Mouse (Mus musculus): Measurements from ENCODE around the gene Ccdc177.

The Ccdc177 gene

DNA sequence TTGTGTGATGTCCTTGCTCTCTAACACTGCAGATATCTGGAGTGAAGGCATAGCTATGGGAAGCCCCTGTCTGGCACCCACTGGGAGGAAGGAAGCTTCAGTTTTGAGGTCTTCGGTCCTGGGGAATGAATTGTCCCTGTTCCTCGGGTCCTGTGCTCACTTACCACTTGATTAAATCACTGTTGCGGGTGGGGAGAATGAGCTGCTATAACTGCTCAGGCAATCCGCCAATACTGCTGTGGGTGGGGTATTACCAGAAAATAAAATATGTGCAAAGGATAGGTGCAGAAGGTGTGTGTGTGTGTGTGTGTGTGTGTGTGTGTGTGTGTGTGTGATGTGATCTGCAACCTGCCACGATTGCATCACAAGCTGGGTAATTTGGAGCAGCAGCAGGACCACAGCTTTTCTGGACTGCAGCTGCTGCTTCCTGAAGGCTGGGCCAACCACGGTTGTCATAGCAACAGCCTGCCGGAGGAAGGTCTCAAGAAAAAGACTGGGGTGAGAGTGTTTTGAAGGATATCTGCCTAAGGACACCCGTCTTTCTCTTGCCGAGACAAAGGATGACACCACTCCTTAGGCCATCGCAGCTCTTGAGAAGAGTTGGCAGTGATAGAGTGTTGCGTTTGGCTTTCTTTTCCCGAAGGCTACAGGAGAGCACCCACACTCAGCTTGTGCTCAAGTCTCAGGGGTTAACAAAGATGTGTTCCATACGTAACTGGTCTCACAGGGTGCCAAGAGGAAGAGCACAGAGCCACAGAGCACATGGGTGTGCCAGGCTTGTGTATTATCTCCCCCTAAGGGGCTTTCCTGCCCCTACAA lies 23.8 kb downstream of the Ccdc177 start:
- peak; percentile 90 for DNase-seq (ENCODE audit: low spot score)

DNA sequence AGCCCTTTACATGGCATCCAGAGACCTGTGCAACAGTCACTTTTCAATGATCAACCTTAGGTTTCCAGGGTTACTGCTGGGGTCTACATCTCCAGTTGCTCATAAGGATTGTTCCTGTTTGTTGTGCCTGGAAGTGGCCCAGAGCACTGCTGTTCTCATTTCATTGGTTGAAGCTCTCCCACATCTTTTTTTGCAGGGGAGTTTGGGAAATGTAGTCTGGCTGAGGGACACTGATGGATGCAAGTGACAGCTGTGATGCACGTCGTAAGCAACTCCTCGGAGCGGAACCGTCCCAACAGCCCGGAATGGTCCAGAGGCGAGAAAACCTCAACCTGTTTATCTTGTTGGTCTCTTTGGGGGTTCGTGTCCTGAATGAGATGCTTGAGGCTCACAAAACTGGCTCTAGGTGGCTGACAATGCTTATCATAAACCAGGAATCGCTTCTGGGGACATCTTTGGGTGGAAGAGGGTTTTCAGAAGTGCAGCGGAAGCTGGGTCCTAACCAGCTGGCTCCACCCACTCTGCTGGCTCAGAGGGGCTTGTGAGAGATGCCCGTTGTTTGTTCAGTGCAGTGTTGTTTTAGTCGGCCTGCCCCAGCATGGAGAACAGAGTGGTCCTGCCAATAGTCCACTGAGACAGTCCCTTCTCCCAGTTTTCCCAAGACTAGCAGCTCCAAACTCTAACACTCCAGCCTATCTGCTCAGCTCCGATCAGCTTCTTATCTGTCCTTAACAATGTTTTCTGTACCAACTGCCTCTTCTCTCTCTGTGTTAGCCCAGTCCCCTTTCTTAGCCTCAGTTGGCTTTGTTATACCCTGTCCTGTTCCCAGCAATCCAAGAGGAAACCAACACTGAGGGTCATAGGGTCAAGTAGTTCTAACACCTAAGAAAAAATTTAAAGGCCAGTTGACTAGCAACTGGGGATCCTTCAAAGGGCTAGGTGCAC lies 25.7 kb downstream of the Ccdc177 start:
- DNase-seq (ENCODE audit: low spot score) = no peak

DNA sequence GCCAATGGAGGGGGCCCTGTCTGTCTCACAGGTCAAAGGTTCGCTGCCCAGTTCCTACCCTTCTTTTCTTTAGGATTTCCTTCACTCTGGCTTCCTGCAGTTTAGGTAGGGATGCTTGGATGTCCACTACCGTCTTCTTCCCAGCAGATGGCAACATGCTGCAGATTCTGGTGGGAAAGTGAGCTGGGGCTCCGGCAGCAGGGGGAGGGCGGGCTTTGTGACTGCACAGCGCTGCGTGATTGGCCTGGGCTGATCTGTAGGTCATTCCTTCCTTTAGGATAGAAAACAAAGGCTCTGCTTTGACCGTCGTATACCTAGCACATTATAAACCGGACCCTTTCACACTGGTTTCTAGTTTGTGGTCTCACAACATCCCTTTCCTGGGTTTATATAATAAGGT lies 29.9 kb downstream of the Ccdc177 start:
- peak; percentile 84 for DNase-seq (ENCODE audit: low spot score)

DNA sequence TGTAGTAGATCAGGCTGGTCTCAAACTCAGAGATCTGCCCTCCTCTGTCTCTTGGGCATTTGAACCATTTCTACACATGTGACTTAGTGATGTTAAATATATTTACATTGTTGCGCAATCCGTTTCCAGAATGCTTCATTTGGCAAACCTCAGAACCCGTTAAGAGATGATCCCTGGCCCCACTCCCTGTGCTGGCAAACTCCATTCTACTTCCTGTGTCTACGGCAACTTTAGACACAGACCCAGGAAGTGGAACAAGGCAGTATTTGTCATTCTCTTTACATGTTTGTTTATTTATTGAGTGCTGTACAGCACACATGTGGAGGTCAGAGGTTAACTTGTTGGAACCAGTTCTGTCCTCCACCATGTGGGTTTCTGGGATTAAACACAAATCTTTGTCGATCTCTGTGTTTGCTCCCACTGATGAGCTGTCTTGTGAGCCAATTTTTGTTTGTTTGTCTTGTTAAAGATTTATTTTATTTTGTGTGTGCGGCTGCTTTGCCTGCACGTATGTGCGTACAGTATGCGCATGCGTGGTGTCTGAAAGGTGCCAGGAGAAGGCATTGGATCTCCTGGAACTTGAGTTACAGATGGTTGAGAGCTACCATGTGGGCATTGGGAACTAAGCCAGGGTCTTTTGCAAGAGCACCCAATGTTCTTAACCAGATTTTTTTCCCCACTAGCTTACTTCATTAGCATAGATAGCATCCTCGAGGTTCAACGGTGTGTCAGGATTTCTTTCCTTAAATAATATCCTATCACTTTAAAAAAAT lies 30.5 kb downstream of the Ccdc177 start:
- no peak for DNase-seq (ENCODE audit: low spot score)

DNA sequence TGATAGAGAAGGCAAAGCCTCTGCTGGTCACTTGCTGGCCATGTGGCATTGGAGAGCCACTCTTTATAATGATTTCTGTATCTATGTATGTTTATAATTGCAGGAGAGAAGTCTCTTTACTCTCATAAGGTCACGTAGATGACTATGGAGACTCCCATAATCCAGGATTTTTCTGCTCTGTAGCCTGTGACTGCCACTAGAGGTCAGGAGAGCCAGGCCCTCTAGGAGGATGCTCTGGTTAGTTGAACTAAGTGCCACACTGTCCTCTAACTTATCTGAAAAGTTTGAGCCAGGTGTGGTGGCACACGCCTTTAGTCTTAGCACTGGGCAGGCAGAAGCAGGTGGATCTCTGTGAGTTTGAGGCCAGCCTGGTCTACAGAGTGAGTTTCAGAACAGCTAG lies 31.7 kb downstream of the Ccdc177 start:
- DNase-seq (ENCODE audit: low spot score) = peak; percentile 56

DNA sequence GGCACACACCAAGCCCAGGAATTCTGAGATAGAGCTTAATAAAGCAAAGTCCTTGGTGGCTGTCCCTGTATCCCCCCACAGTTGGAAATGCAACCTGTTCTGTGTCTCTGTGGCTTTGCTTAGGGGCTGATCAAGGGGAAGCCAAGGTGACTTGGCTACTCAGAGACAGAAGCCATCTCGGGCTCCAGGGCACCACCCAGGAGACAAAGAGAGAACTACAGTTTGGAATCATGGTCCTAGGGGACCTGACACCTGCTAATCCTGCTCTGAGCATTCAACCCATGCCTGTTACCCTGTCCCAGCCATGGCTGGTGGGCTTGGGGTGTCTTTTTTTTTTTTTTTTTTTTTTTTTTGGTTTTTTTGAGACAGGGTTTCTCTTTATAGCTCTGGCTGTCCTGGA lies 32.3 kb downstream of the Ccdc177 start:
- no peak for DNase-seq (ENCODE audit: low spot score)

DNA sequence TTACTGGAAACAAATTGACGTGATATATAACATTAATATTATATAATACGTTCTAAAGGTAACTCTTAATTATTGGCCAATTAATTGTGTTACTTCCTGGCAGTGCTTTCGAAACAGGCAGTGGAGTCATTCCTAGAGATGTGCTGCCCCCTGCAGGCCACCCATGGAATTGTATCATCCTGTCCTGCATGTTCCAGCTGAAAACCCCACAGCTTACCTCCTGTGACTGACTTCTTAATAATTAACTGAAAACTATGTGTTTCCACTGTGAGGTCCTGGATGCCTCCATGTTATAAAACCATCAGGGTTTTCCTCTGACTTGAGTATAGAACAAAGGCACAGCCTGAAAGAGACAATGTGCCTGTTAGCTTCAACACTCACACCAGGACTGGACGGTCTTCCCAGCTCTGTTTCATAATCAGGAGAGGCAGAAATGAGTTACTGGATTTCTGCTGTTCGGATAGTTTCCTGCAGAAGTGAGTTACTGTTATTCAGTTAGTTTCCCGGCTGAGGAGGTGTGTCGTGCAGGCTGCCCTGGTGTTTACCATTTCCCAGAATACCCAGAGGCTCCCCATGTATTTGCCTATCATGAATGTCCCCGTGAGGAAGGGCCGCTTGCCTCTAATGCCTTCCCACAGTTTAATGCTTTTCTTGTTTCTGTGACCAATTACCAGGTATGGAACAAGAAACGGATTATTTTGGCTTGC lies 35.5 kb downstream of the Ccdc177 start:
- DNase-seq (ENCODE audit: low spot score) = peak; percentile 75

DNA sequence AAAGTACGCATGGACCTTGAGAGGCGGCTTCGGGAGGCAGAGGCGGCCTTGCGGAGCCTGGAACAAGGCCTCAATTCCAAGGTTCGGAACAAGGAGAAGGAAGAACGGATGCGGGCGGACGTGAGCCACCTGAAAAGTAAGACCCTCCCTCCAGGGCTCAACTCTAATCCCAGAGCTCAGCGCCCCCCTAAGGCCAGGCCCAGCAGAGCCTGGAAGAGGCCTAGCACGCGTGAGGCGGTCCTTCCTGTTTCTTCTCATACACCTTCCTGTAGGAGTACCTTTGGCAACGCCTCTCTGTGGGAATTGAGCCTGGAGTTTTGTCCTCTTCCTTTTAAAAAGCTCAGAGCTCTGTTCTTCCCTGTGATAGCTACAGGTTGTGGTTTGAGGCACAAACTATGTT lies 39.0 kb downstream of the Ccdc177 start:
- no peak for DNase-seq (ENCODE audit: low spot score)

DNA sequence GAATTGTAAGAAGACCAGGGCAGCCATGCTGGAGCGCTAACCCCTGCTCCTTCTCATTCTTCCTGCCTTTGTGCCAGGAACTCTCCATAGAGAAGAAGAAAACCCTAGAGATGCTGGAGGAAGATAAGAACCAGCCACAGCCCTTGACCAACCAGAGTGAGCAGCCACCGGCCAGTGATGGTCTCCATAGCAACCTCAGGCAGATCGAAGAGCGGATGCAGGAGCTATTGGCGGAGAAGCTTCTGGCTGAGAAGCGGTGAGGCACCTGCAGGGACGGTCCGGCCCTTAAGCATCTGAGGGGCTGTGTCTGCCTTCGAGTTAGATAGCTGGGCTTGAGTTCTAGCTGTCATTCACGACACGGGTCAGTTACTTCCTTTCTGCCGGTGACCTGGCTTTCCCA lies 40.0 kb downstream of the Ccdc177 start:
- peak; percentile 27 for DNase-seq (ENCODE audit: low spot score)

DNA sequence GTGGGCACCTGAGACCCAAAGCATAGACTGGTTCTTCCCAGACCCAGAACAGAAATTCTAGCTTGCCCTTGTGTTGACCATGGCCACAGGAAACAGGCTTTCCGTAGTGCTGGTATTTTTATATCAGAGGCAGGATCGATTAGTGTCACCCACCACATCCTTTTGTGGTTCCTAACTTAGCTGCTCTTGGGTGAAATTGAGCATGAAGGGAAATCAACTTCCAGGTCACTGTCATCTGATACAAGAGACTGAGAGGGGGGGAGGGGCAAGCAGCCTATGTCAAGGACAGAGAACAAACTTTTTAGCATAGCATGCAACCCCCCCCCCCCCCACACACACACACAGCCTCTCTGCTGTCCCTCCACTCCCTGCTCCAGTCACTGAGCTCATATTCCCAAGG lies 41.3 kb downstream of the Ccdc177 start:
- no peak for DNase-seq (ENCODE audit: low spot score)

DNA sequence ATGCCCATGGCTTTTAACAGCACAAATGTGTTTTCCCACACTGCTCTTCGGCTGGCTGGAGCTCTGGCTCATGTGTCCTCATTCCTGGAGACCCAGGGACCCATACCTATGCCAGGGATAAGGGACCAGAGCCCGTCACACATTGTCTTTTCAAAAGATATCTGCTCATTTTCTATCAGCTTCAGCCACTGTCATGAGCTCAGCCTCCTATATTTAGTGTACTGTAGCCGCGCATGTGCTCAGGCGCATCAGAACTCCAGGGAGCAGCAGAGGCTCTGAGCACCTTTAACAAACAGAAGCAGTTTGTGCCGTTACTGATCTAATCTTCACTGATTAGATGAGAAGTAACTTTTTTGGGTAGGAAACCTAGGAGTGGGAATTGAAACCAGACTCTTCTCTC lies 44.6 kb downstream of the Ccdc177 start:
- DNase-seq (ENCODE audit: low spot score) = no peak

DNA sequence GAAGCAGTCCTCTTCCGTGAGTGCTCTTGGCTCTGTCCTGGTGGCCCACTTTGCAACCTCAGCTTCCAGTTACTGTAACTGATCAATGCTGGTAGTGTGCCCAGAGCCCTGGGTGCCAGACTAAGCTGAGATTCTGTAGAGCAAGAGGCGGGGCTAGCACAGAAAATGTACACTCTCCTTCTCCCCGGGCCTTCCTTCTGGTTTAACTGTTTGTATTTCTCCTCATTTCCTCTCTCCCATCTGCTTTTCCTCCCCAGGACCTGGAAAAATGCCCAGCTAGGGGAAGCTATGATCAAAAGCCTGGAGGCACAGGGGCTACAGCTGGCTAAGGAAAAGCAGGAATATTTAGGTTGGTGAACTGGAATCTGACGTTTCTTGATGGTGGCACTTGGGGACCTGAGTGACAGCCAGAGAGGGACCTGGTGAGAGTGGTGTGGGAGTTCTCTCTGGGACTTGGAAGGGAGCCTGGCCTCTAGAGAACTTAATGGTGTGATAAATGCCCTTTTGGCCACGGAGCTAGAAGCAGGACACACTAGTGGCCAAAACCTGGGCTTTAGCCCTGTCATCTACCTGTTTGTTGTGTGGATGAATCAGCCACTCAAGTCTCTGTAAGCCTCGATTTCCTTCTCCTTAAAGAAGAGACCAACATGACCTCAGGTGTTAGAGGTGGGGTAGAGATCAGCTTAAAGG lies 53.4 kb downstream of the Ccdc177 start:
- DNase-seq (ENCODE audit: low spot score) = peak; percentile 41

DNA sequence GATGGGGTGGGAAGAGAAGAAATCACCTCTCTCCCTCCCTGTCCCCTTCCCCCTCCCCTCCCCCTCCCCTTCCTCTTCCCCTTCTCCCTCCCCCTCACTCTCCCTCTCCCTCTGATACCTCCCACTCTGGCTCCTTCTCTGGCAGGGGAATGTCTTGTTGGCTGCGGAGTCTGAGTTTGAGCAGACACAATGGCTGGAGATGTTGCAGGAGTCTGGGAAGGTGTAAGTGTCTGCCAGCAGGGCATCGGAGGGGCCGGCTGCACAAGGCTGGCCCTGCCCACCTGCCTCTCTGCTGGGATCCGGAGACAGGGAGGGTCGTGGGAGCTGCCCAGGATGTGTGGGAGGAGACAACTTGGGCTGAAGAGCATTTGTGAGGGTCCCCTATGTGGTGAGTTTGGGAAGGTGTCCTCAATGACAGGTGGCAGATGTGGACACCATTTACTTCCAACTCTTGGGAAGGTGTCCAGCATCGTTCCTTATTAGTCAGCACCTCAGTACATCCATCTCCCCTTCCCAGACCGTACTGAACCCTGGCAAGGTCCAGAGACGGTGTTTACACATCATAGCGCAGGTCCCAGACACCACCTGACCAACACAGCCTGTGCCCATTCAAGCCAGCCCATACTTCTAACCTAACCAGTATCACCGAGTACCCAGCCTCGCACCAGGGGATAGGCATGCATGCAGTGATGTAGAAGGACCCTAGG lies 54.1 kb downstream of the Ccdc177 start:
- no peak for DNase-seq (ENCODE audit: low spot score)
